Mouse (Mus musculus) ES-Bruce4 (cell line): ENCODE results near the gene Dlgap1.

ENCODE experiments used
- CTCF ChIP-seq: IDR thresholded peaks from one replicate; pipeline ENCODE4 v1.8.1; 2011; ENCODE audit warnings: low read depth, low read length
- POLR2A ChIP-seq: IDR thresholded peaks from one replicate; pipeline ENCODE4 v1.8.1; 2011; ENCODE audit warnings: low read length; ENCODE audit not compliant: insufficient read depth

GRCm38 (mm10) chr17:70020376-70020775 is 51.5 kb downstream of the Dlgap1 start:
- no peak for TF ChIP-seq CTCF
- TF ChIP-seq POLR2A, result no peak
